Mouse (Mus musculus) hindbrain, embryonic 11.5 days (tissue): ENCODE measurements at regions not wholly inside any gene's neighbourhood (a gene's known extent, or its start where the extent isn't known, plus 50 kb on each side); places are given as distances from the start of the nearest gene placed in this dataset.

ENCODE experiments used
- ATAC-seq: fragments of 200-750 bp; cut with Nextera tagmentation; 2 replicates; pipeline ENCODE4 v1.8.0; 2017; ENCODE audit warnings: mild to moderate bottlenecking, moderate TSS enrichment, moderate library complexity; ENCODE audit not compliant: low FRiP score
- DNase-seq: peaks from one replicate; pipeline ENCODE4 v3.0.0-alpha.2; 2015; ENCODE audit warnings: low spot score
- H3K27ac ChIP-seq: fragments of 300-500 bp; sonication (generic); 2 replicates; pipeline ENCODE4 v1.5.1; 2014; ENCODE audit warnings: mild to moderate bottlenecking, low read depth, low read length
- H3K27me3 ChIP-seq: fragments of 300-500 bp; sonication (generic); 2 replicates; pipeline ENCODE4 v1.6.1; 2014; ENCODE audit warnings: mild to moderate bottlenecking, low read length, moderate library complexity, mixed read lengths; ENCODE audit not compliant: control insufficient read depth, insufficient read depth
- H3K36me3 ChIP-seq: fragments of 300-500 bp; sonication (generic); 2 replicates; pipeline ENCODE4 v1.6.1; 2014; ENCODE audit warnings: mild to moderate bottlenecking, low read length, moderate library complexity, mixed read lengths; ENCODE audit not compliant: control insufficient read depth, insufficient read depth
- H3K4me1 ChIP-seq: fragments of 300-500 bp; sonication (generic); replicated peaks from 2 replicates; pipeline ENCODE4 v1.6.1; 2014; ENCODE audit warnings: low read length, mixed read lengths; ENCODE audit not compliant: control insufficient read depth, insufficient read depth
- H3K4me2 ChIP-seq: fragments of 300-500 bp; sonication (generic); replicated peaks from 2 replicates; pipeline ENCODE4 v1.6.1; 2014; ENCODE audit warnings: mild to moderate bottlenecking, low read depth, low read length
- H3K4me3 ChIP-seq: fragments of 300-500 bp; sonication (generic); 2 replicates; pipeline ENCODE4 v1.5.1; 2014; ENCODE audit warnings: low read depth, low read length
- H3K9ac ChIP-seq: fragments of 300-500 bp; sonication (generic); 2 replicates; pipeline ENCODE4 v1.6.1; 2014; ENCODE audit warnings: low read depth, low read length
- H3K9me3 ChIP-seq: fragments of 300-500 bp; sonication (generic); 2 replicates; pipeline ENCODE4 v1.6.1; 2016; ENCODE audit warnings: low read length; ENCODE audit not compliant: control insufficient read depth
- WGBS: fragments of 180-500 bp; shearing (Covaris S2); extraction: QIAGEN DNeasy Blood & Tissue Kit; methylation state at CpG from one replicate; pipeline ENCODE4 v1.1.7; 2014; 5-methylcytosine and 5-hydroxymethylcytosine counted together

DNA sequence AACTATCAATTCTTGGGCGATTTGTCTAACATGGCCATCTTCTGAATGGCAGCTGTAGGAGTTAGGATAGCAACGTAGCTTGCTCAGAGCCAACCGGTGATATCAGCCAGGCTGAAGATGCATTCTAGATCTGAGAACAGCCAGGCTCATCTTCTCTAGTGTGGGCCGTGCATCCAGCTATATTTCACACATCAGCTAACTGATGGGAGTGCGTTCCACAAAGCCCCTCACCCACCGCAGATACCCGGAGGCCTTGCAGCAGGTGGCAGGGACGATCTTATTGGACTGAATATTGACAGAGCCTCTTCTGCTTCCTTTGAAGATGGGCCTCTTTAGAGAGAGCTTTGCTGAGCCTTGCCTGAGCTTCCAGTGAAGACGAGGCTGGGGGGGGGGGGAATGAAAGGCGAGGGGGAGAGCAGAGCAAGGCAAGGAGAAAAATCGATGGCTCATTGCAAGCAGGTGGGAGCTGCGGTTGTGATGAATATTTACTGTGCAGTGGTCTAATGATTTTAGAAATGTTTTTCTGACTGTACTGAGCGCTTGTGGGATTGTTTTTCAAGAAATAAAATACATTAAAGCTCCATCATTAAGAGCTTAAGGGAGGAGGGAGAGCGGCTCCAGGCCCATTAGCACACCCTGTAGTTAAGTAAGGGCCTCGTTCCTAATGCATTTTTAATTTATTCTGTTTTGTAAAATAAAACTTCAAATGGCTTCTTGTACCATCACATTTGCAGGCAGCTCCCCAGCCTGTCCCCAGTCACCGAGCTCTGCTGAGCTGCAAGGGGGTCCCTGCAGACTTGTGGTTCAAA lies 97.8 kb upstream of the Kcnd3 start:
- Histone ChIP-seq H3K27me3 (no peaks in the 10 kb centered on the region), H3K4me2 (no peak overlapping the region), H3K9ac (no peak overlapping the region), H3K9me3 (no peaks in the 10 kb centered on the region), H3K4me1 (no peaks in the 10 kb centered on the region), H3K36me3 (no peaks in the 10 kb centered on the region), H3K27ac (no peak overlapping the region), H3K4me3 (no peak overlapping the region)
- WGBS: 84% methylated on average over 16 of the region's 16 CpGs
- no peak for DNase-seq
- ATAC-seq: no peak

DNA sequence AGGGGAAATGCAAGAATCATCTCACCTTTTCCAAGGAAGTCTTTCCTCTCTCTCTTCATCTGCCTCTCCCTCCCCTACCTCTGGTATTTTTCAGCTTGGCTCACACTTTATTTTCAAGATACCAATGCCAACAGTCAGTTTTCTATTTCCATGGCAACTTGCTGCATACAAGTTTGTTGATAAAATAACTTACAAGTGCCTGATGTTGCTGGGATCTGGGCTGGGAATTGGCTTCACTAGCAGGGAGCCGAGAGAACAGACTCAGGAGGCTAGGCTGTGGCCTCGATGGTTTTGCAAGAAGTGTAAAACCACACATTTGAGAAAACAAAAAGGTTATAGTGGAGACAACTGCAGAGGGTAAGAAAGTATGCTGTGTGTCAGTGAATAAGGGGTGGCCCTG lies 94.6 kb upstream of the Kcnd3 start:
- H3K4me1 ChIP-seq: no peaks in the 10 kb centered on the region
- 65% methylated on average over 2 of the region's 2 CpGs for WGBS

DNA sequence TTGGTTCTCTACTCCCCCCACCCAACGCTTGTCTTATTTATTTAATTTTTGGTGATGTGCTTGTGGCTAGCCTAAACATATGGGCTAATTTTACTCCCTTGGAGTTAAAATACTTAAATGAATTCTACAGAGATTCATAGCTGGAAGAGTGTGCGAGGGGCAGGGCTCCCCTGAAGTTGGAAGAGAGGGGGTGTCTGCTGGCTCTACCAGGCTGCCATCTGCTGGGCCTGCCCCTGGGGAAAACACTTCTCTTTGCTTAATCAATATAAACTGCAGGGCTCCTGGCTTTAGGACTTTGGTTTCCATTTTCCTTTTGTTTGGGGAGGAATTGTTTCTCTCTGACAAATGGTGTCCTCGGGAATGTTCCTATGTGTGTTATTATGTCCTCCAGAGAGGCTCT lies 92.5 kb upstream of the Kcnd3 start:
- DNase-seq (peak; percentile 35), ATAC-seq (peak; percentile 71)
- H3K27me3 ChIP-seq: no peaks in the 10 kb centered on the region
- no peak overlapping the region for H3K4me3 ChIP-seq
- no peak overlapping the region for H3K9ac ChIP-seq
- no peaks in the 10 kb centered on the region for H3K9me3 ChIP-seq
- no peaks in the 10 kb centered on the region for H3K4me1 ChIP-seq
- 40% methylated on average over 3 of the region's 3 CpGs for WGBS
- H3K4me2 ChIP-seq: no peak overlapping the region
- H3K36me3 ChIP-seq: no peaks in the 10 kb centered on the region
- no peak overlapping the region for H3K27ac ChIP-seq

More for the DNA sequence above, 94.6 kb upstream of the Kcnd3 start:
- Histone ChIP-seq H3K4me2 (no peak overlapping the region), H3K27ac (no peak overlapping the region), H3K36me3 (no peaks in the 10 kb centered on the region), H3K27me3 (no peaks in the 10 kb centered on the region), H3K9me3 (no peaks in the 10 kb centered on the region), H3K9ac (no peak overlapping the region), H3K4me3 (no peak overlapping the region)
- DNase-seq (no peak), ATAC-seq (no peak)

DNA sequence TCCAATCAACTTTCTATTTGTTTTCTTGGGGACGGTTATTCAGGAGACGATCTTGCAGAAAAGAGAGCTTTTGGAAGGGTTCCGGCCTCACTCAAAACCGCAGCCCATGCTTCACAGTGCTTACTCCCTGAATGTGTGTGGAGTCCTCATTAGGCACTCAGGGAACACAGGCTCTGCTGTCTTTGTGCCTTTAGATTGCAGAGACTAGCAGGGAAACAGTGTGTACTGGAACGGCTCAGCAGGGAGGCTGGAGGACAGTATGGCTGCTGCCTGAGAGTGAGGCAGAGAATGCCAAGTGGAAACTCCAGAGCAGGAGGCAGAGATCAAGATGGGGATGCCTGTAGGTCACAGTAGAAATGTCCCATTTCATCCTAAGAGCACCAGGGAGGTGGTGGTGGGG lies 87.4 kb upstream of the Kcnd3 start:
- 75% methylated on average over 5 of the region's 5 CpGs for WGBS
- Histone ChIP-seq H3K27me3 (no peaks in the 10 kb centered on the region), H3K4me1 (no peaks in the 10 kb centered on the region), H3K4me3 (no peak overlapping the region), H3K27ac (no peak overlapping the region), H3K9me3 (no peaks in the 10 kb centered on the region), H3K36me3 (no peaks in the 10 kb centered on the region), H3K9ac (no peak overlapping the region), H3K4me2 (no peak overlapping the region)
- ATAC-seq (no peak), DNase-seq (no peak)

DNA sequence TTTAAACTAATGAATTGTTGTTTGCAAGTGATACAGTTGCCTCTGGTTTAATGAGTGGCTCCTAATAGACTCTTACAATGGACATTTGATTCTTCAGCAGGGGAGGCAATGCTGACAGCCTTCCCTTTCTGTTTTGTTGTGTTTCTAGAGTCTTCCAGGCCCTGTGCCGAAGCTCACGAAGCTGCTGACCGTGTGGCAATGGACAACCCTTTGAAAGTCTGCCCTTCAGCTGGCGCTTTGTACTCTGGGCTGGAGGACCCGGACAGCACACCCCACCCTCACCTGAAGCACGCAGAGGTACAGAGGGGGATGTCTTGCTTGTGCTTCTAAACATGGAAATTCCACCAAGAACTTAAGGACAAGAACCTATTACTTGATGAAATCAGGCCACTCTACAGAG lies 85.3 kb upstream of the Kcnd3 start:
- no peak overlapping the region for H3K4me2 ChIP-seq
- no peak for ATAC-seq
- H3K36me3 ChIP-seq: no peaks in the 10 kb centered on the region
- H3K9ac ChIP-seq: no peak overlapping the region
- H3K4me3 ChIP-seq: no peak overlapping the region
- WGBS: 77% methylated on average over 6 of the region's 6 CpGs
- no peak for DNase-seq
- H3K27me3 ChIP-seq: no peaks in the 10 kb centered on the region
- no peak overlapping the region for H3K27ac ChIP-seq
- H3K4me1 ChIP-seq: no peaks in the 10 kb centered on the region
- no peaks in the 10 kb centered on the region for H3K9me3 ChIP-seq

DNA sequence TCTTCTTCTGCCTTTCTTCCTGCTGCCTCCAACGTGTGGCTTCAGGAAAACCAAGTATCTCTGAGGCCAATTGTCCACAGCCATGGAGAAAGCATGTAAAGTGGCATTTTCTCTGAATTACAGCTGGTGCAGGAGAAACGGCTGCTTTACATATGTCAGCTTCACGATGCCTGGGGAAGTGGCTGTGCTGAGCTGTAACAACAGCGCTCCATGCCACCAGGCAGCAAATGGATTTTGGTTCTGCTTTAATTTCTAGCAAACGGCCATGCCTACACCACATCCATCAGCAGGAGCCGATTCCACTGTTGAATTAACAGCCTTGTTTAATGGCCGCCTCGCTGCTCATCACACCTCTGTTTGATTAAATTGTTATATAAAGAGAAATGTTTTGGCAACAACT lies 84.2 kb upstream of the Kcnd3 start:
- no peak overlapping the region for H3K4me2 ChIP-seq
- no peaks in the 10 kb centered on the region for H3K9me3 ChIP-seq
- H3K4me1 ChIP-seq: no peaks in the 10 kb centered on the region
- no peaks in the 10 kb centered on the region for H3K36me3 ChIP-seq
- 83% methylated on average over 8 of the region's 8 CpGs for WGBS
- ATAC-seq (no peak), DNase-seq (no peak)
- H3K27ac ChIP-seq: no peak overlapping the region
- H3K9ac ChIP-seq: no peak overlapping the region
- no peaks in the 10 kb centered on the region for H3K27me3 ChIP-seq
- no peak overlapping the region for H3K4me3 ChIP-seq

DNA sequence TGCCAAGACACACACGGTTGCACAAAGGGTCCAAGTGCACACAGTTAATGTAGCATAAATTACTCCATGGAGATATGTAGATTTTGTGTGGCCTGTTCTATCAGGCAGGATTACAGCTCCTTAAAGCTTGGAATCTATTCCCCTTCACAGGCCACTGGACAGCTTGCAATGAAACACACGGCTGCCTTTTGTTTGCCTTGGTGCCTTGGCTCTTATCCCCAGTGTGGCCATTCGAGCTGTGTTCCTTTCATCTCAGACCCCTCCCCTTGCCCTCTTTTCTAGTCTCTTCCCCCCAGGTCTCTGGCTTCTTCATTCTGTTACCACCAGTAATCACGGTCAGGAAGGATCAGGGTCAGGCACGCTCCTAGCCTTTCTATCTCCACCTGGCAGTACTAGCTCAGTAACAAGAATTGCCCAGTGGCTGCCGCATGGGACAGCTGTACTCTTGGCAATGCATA lies 79.7 kb upstream of the Kcnd3 start:
- Histone ChIP-seq H3K4me3 (no peak overlapping the region), H3K9ac (no peak overlapping the region), H3K9me3 (no peaks in the 10 kb centered on the region), H3K4me1 (no peaks in the 10 kb centered on the region), H3K4me2 (no peak overlapping the region), H3K27me3 (no peaks in the 10 kb centered on the region), H3K27ac (no peak overlapping the region), H3K36me3 (no peaks in the 10 kb centered on the region)
- ATAC-seq (no peak), DNase-seq (no peak)
- WGBS: 56% methylated on average over 6 of the region's 6 CpGs

DNA sequence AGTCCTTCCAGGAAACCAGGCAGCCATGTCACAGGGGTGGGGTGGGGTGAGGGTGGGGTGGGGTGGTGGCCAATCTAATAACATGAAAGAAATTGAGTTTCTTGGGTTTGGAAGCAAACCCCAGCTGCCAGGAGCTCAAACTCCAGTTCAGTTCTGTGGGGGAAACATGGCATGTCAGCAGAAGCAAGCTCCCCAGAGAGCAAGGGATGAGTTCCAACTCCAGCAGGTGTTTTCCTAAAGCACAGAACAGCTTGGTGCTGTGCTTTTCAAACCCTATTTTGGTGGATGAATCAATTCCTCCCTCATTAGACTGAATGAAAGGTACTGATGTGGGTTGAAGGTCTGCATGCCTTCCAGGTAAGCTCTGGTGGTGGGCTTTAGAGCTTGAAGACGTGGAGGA lies 77.8 kb upstream of the Kcnd3 start:
- Histone ChIP-seq H3K36me3 (no peaks in the 10 kb centered on the region), H3K27ac (no peak overlapping the region), H3K27me3 (no peaks in the 10 kb centered on the region), H3K9me3 (no peaks in the 10 kb centered on the region), H3K4me3 (no peak overlapping the region), H3K9ac (no peak overlapping the region), H3K4me1 (no peaks in the 10 kb centered on the region), H3K4me2 (no peak overlapping the region)
- no peak for ATAC-seq
- DNase-seq: no peak
- 81% methylated on average over 1 of the region's 1 CpGs for WGBS

DNA sequence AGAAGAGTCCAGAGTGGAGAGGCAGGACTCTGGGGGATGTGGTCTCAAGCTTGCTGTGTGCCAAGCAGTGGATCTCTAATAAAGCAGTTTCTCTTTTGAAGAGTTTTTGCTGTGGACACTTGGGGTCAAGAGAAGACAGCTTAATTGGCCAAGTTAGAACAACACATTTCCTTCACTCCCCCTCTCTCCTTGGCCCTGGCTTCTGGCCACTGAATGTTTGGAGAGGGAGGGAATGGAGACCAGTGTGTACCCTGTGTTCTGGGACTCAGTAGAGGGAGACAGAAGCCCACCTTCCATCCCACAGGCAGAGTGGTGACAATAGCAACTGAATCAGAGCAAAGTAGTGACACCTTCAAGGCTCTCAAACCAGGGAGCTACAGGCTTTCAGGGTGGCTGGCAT lies 77.3 kb upstream of the Kcnd3 start:
- H3K4me3 ChIP-seq: no peak overlapping the region
- no peak overlapping the region for H3K9ac ChIP-seq
- no peak overlapping the region for H3K4me2 ChIP-seq
- no peaks in the 10 kb centered on the region for H3K27me3 ChIP-seq
- no peak overlapping the region for H3K27ac ChIP-seq
- DNase-seq: no peak
- no peaks in the 10 kb centered on the region for H3K9me3 ChIP-seq
- ATAC-seq: no peak
- H3K4me1 ChIP-seq: no peaks in the 10 kb centered on the region
- no peaks in the 10 kb centered on the region for H3K36me3 ChIP-seq
